Mouse (Mus musculus): ENCODE measurements around the gene Carmil2.

- TF ChIP-seq CTCF (IDR thresholded peaks at IDR 0.05; ENCODE audit: insufficient read depth, low read depth, low read length) = no peak
- no peak for TF ChIP-seq POLR2A (IDR thresholded peaks at IDR 0.05; ENCODE audit: insufficient read depth, low read depth, low read length)
Observed at GRCm38 (mm10) chr8:105702731-105703415, 16.8 kb downstream of the Carmil2 start.

All from olfactory bulb, adult 2 months (tissue).